In the genomic region with DNA sequence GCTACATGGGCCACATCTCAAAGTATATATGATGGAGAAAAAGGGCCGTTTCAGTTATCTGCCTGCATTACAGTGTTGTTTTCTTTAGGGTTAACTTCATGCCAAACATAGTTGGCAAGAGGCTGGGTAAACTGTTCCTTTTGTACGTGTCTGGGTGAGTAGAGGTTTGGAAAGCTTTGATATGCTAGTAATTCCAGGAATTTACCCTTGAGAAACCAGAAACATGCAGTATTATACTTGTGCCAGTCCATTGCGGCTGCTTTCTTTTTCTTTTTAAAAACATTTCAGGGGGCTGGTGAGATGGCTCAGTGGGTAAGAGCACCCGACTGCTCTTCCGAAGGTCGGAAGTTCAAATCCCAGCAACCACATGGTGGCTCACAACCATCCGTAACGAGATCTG, we compare ENCODE assay signal across 9 mouse cellular contexts. TPM values are rescaled to one million over a fixed set of nuclear protein-coding genes. Genes with fewer than 3 reads are reported as not detected.
A peak's percentile ranks its signal among the peaks of the same experiment; 100 is the strongest.
DNase-seq lines count a peak whose midpoint lies in the region; ATAC-seq and TF ChIP-seq lines count a peak whose summit lies in the region.
"Had no signal": no experiment of that assay in that cellular context is flagged by ENCODE, and none has a peak within 500 bp of the region (broad histone marks: within the 10 kb centered on the region; RNA-seq: fewer than 3 reads in every experiment).

No protein-coding gene starts in this region.

- H3K27ac ChIP-seq in kidney, adult 2 months (ENCODE audit: insufficient read depth, low read depth, low read length), result peak overlapping the region; percentile 4; the same call in 1 of the 2 replicates
- peak overlapping the region; percentile 3; the same call in 1 of the 2 replicates for H3K27ac ChIP-seq in cortical plate, adult 2 months (ENCODE audit: insufficient read depth, low read length)
- H3K27ac ChIP-seq in hindbrain, embryonic 12.5 days, result peak overlapping the region; percentile 78; the same call in 1 of the 2 replicates
- peak overlapping the region; percentile 81 for H3K27ac ChIP-seq in midbrain, embryonic 15.5 days

- no peak for DNase-seq in kidney, adult 2 months
- DNase-seq in kidney, postnatal 25 days, result no peak
- DNase-seq in frontal cortex, postnatal 25 days (ENCODE audit: low spot score in 2 of 2), result no peak
- no peak for DNase-seq in MN1 (ENCODE audit: low spot score)
- no peak for DNase-seq in left cerebral cortex, adult 8-10 months (ENCODE audit: low spot score in 2 of 2)

- H3K9ac ChIP-seq in hindbrain, embryonic 12.5 days, result peak overlapping the region; percentile 95
- H3K9ac ChIP-seq in midbrain, embryonic 15.5 days, result peak overlapping the region; percentile 63

- no peak for TF ChIP-seq POLR2A in kidney, adult 2 months (IDR thresholded peaks at IDR 0.05; ENCODE audit: low read depth, low read length)
- TF ChIP-seq POLR2A in cortical plate, adult 2 months (IDR thresholded peaks at IDR 0.05; ENCODE audit: extremely low read depth, insufficient read depth, low read length), result no peak

- no peaks in the 10 kb centered on the region for H3K36me3 ChIP-seq in kidney, adult 2 months (ENCODE audit: control insufficient read depth, insufficient read depth, low read length)
- H3K36me3 ChIP-seq in hindbrain, embryonic 12.5 days, result peaks cover 22% of the 10 kb centered on the region
- peaks cover 14% of the 10 kb centered on the region; the same call in 1 of the 2 replicates for H3K36me3 ChIP-seq in midbrain, embryonic 15.5 days (replicated peaks)

- no peak for TF ChIP-seq CTCF in kidney, adult 2 months (conservative IDR thresholded peaks at IDR 0.05; ENCODE audit: insufficient read depth, insufficient read length, low read depth, low read length)
- no peak for TF ChIP-seq CTCF in cortical plate, adult 2 months (IDR thresholded peaks at IDR 0.05; ENCODE audit: extremely low read depth, insufficient read depth, low read length)

- no peak overlapping the region for H3K4me3 ChIP-seq in kidney, adult 2 months (ENCODE audit: insufficient read depth, low read depth, low read length)
- peak overlapping the region; percentile 72 for H3K4me3 ChIP-seq in cortical plate, adult 2 months (ENCODE audit: insufficient read depth, low read length)
- H3K4me3 ChIP-seq in hindbrain, embryonic 12.5 days, result peak overlapping the region; percentile 77
- H3K4me3 ChIP-seq in midbrain, embryonic 15.5 days, result peak overlapping the region; percentile 82

- no peaks in the 10 kb centered on the region for H3K27me3 ChIP-seq in kidney, adult 2 months (replicated peaks; ENCODE audit: control insufficient read depth, insufficient read depth, low read length)
- peaks cover 23% of the 10 kb centered on the region for H3K27me3 ChIP-seq in hindbrain, embryonic 12.5 days
- H3K27me3 ChIP-seq in midbrain, embryonic 15.5 days (replicated peaks), result no peaks in the 10 kb centered on the region

- WGBS in kidney, adult 2 months, result 49% methylated on average over 8 of the region's 8 CpGs
- WGBS in hindbrain, embryonic 12.5 days, result 66% methylated on average over 8 of the region's 8 CpGs
- 65% methylated on average over 8 of the region's 8 CpGs for WGBS in midbrain, embryonic 15.5 days

- ATAC-seq in hindbrain, embryonic 12.5 days (ENCODE audit: low FRiP score), result no peak
- ATAC-seq in midbrain, embryonic 15.5 days (replicated peaks), result no peak

- peak overlapping the region; percentile 89 for H3K4me2 ChIP-seq in hindbrain, embryonic 12.5 days (replicated peaks)
- peak overlapping the region; percentile 75 for H3K4me2 ChIP-seq in midbrain, embryonic 15.5 days

- H3K4me1 ChIP-seq in kidney, adult 2 months (ENCODE audit: control insufficient read depth, insufficient read depth, low read length), result 0 out of 2 replicates have a peak, but pooled peaks cover 4% of the 10 kb centered on the region
- no peaks in the 10 kb centered on the region for H3K4me1 ChIP-seq in cortical plate, adult 2 months (ENCODE audit: control insufficient read depth, insufficient read depth, low read length)
- H3K4me1 ChIP-seq in hindbrain, embryonic 12.5 days, result peaks cover 33% of the 10 kb centered on the region
- peaks cover 42% of the 10 kb centered on the region for H3K4me1 ChIP-seq in midbrain, embryonic 15.5 days

- H3K9me3 ChIP-seq in hindbrain, embryonic 12.5 days (replicated peaks), result no peaks in the 10 kb centered on the region; the same call in 1 of the 2 replicates
- no peaks in the 10 kb centered on the region for H3K9me3 ChIP-seq in midbrain, embryonic 15.5 days

RNA-seq across cellular contexts. Expression of a gene that starts 1.0 kb away (rescaled TPM):
- 49.9 and 55.2 TPM in 2 replicates for polyA plus RNA-seq in kidney, adult 2 months (2012; rRNA removed)
- 38.0 and 39.2 TPM in 2 replicates for polyA plus RNA-seq in cortical plate, adult 2 months (2012; rRNA removed)
- 57.8 and 61.4 TPM in 2 replicates for polyA plus RNA-seq in hindbrain, embryonic 12.5 days (2016; fragmentation: Nextera tagmentation; extraction: Ambion mirVana)
- polyA plus RNA-seq in midbrain, embryonic 15.5 days (2015; fragmentation: Nextera tagmentation; extraction: Ambion mirVana), result 72.6 and 77.2 TPM in 2 replicates
- total RNA-seq in left cerebral cortex, adult 8-10 months (2022), result 10 to 100 TPM; 23.3 to 31.7 (median 25.0) TPM

RNA-seq across cellular contexts. Expression of a gene that starts 17.3 kb away (rescaled TPM):
- polyA plus RNA-seq in kidney, adult 2 months (2012; rRNA removed), result 35.7 and 49.6 TPM in 2 replicates
- polyA plus RNA-seq in cortical plate, adult 2 months (2012; rRNA removed), result 15.3 and 15.6 TPM in 2 replicates
- 8.5 and 9.1 TPM in 2 replicates for polyA plus RNA-seq in hindbrain, embryonic 12.5 days (2016; fragmentation: Nextera tagmentation; extraction: Ambion mirVana)
- 7.1 and 7.7 TPM in 2 replicates for polyA plus RNA-seq in midbrain, embryonic 15.5 days (2015; fragmentation: Nextera tagmentation; extraction: Ambion mirVana)
- total RNA-seq in left cerebral cortex, adult 8-10 months (2022), result 1 to 10 TPM; 6.3 to 7.8 (median 6.5) TPM

RNA-seq across cellular contexts. Expression of a gene that starts 17.6 kb away (rescaled TPM):
- polyA plus RNA-seq in kidney, adult 2 months (2012; rRNA removed), result 25.4 and 27.5 TPM in 2 replicates
- 21.5 TPM in 2 replicates for polyA plus RNA-seq in cortical plate, adult 2 months (2012; rRNA removed)
- polyA plus RNA-seq in hindbrain, embryonic 12.5 days (2016; fragmentation: Nextera tagmentation; extraction: Ambion mirVana), result 59.6 and 60.1 TPM in 2 replicates
- polyA plus RNA-seq in midbrain, embryonic 15.5 days (2015; fragmentation: Nextera tagmentation; extraction: Ambion mirVana), result 41.3 and 48.8 TPM in 2 replicates
- 10 to 100 TPM; 21.3 to 23.5 (median 23.2) TPM for total RNA-seq in left cerebral cortex, adult 8-10 months (2022)

RNA-seq across cellular contexts. Expression of a gene that starts 18.4 kb away (rescaled TPM):
- polyA plus RNA-seq in kidney, adult 2 months (2012; rRNA removed), result 0.14 TPM in 1 of 2 replicates, not detected in the other
- not detected in 2 replicates for polyA plus RNA-seq in cortical plate, adult 2 months (2012; rRNA removed)
- polyA plus RNA-seq in hindbrain, embryonic 12.5 days (2016; fragmentation: Nextera tagmentation; extraction: Ambion mirVana), result 0.32 TPM in 1 of 2 replicates, not detected in the other
- 1.2 TPM in 1 of 2 replicates, not detected in the other for polyA plus RNA-seq in midbrain, embryonic 15.5 days (2015; fragmentation: Nextera tagmentation; extraction: Ambion mirVana)
- not detected for total RNA-seq in left cerebral cortex, adult 8-10 months (2022)
- polyA plus RNA-seq: liver, adult 2 months had no signal

RNA-seq across cellular contexts. Expression of a gene that starts 23.2 kb away (rescaled TPM):
- polyA plus RNA-seq in kidney, adult 2 months (2012; rRNA removed), result 21.3 and 25.1 TPM in 2 replicates
- polyA plus RNA-seq in cortical plate, adult 2 months (2012; rRNA removed), result 28.7 and 30.0 TPM in 2 replicates
- 9.0 and 9.3 TPM in 2 replicates for polyA plus RNA-seq in hindbrain, embryonic 12.5 days (2016; fragmentation: Nextera tagmentation; extraction: Ambion mirVana)
- 8.0 and 8.4 TPM in 2 replicates for polyA plus RNA-seq in midbrain, embryonic 15.5 days (2015; fragmentation: Nextera tagmentation; extraction: Ambion mirVana)
- total RNA-seq in left cerebral cortex, adult 8-10 months (2022), result 10 to 100 TPM; 33.5 to 38.8 (median 35.8) TPM

Comparison
In these comparisons a context has a peak if more than half of its experiments do, and no peak if none do; other contexts are left out.
1. H3K27ac ChIP-seq: peak in every context shown above with its lines; median percentile 81 in midbrain, embryonic 15.5 days; 78 in hindbrain, embryonic 12.5 days; 4 in kidney, adult 2 months; 3 in cortical plate, adult 2 months.